Mouse (Mus musculus): ENCODE results near the gene Xk.
"Not testable (repeated sequence)": the region's sequence is repeated elsewhere in the genome, so short reads cannot be mapped to it uniquely, and the experiment has no call there.

Gene Xk

DNA sequence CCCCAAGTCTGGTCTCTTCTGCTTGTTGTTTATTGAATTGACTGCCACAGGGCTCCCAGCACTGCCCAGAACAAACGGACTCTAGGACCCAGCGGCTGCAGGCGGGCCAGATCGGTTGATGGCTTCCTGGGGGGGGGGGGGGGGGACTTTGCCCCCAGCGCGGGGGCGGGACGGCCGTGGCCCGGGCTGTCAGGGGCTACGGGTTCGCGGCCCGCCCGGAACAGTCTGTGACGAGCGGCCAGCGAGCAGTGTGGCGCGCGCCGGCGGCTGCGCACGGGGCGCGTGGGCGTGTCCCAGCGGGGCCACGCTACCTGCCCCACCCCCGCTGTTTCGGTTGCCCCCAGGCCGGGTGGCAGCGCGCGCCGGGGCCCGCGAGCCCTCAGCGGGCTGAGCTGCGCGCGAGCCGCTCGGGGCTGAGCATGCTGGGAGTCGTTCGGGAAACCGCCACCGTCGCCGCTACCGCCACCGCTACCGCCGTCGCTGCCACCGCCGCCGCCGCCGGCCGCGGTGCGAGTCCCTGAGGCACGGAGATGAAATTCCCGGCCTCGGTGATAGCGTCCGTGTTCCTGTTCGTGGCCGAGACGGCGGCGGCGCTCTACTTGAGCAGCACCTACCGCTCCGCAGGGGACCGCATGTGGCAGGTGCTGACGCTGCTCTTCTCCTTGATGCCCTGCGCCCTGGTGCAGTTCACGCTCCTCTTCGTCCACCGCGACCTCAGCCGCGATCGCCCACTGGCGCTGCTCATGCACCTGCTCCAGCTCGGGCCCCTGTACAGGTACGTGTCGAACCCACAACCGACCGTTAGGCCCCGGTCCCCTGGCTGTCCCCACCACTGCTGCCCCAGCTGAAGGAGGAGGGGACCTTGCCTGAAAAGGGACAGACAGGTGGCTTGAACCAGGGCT is at the start of gene Xk:
Gene Xk (plus strand): TSS at position 297 of the 902 bp plus-strand sequence.
- DNase-seq, result peak; percentile 43

DNA sequence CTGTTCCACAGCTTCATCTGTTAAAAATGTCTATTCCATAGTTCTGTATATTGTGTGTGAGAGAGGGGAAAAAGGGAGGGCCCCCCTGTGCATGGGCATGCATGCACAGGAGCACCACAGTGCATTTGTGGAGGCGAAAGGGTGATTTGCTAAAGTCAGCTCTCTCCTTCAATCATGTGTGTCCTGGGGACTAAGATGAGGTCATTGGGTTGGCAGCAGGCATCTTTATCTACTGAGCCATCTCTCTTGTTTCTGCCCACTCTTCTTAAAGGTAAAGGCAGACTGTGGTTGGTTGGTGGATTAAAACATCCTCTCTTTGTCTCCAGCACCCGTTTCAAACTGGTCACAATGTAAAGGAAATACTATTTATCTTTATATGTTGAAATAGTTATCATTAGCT is 45.5 kb upstream of the Xk start:
- no peak for DNase-seq

DNA sequence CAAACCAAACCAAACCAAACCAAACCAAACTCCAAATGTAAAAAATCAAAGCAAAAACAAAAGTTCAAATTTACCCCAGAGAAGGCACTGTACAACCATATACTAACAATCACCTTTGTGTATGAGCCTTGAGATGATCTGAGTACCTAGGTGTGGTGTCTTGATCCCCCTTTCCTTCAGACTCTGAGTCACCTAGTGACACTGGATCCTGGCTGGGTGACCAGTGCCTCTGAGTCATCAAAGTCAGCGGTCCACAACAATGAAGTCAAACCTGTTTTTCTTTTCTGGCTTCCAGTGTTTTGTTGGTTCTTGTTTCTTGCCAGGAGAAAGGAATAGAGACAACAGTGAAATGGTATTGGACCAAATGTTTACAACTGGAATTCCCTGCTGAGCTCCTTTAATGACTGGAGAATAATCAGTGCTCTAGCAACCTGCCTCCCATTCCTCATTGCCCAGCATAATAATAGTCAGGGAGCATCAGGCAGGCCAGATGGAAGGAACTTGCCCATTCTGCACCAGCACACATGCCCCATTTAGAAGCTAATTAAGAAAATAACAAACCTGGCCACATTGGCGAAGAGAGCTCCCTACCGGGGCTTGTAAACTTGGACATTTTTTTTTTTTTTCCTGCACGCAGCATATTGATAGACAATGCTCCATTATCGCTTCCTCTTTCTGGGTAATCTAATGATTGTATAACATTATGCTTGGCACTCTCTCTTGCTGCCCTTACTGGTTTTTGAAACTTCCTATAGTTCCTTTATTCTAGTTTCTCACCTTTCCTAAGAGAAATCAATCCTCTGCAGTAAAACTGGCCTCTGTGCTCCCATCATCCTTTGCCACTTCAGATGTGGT is 31.6 kb upstream of the Xk start:
- DNase-seq, result no peak

DNA sequence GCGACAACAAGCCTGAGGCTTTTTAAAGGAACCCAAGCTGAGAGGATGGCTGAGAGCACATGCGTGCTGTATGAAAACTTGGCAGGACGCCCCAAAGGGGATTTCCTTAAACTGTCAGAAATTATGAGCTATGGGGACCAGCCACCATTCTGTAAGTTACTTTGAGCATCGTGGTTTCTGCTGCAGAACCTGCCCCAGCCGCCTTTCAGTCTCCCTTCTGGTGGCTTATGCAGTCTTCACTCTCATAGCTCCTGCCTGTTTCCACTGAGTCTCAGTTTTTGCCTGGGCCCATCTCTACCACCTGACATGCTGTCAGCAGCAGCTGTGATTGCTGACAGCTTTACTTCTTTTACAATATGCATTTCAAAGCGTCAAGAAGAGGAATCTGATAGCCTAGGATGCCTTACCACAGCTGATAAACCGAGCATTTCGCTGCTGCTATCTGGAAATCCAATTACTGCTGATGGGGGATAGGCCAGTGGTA is 29.1 kb upstream of the Xk start:
- DNase-seq, result no peak

DNA sequence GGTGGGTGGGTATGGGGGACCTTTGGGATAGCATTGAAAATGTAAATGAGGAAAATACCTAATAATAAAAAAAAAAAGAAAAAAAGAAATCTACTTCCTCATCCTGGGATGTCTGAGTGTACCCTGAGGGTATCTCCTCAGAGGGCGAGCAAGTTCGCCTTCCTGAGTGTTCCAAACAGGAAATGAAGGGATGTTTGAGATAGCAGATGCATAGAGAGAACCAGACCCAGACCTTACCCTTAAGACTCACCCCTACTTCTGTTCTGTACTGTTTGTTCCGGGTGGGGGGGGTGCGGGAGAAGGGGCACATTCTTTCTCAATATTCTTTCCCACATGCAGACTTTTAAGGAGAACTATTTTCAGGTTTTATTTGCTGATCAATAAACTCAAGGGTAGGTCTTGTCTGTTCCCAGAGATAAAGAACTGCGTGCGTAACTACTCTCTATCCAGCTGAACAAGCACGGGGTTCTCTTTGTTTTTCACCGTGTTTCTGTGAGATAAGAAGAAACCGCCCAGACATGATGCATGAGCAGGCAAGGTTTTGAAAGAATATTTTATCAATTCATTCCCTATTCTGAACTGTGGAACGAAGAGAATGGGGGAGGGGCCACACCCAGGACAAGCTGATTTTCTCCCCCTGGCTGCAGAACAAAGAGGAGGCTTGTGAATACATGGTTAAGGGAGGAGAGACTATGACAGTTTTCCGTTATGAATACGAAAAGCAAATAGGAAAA is 27.8 kb upstream of the Xk start:
- no peak for DNase-seq

DNA sequence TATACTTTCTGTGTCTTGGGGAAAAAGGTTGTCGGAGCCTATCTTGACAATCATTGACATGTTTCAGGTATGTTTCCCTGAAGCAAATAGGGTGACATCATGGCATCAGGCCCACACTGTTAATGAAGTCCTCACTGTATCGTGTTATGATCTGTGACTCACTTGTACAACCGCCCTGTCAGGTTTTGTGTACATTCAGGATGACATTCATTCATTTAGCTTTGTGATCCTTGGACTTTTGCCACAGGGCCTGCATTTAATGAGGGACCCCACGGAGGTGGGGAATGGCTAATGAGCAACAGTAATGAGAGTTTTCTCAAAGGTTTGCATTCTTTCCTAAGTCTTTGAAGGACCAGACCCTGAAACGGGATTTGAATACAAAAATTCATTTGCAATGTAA is 23.6 kb upstream of the Xk start:
- DNase-seq, result no peak

DNA sequence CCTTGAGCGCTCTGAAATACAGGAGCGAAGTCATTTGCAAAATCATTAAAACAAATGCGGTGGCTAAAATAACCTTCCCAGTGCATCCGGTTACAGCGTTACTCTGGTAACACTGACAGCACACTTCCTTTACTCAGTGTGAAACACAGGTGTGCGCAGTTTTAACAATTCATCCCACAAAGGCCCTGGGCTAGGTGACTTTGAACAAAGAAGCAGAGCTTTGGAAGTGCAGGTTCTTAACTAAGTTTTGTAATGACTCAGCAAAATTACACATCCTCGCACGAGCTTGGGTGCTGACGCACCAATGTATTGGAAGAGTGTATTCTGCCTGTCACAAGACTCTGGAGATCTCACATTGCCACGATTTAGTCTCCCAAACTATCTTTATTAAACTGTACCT is 18.6 kb upstream of the Xk start:
- no peak for DNase-seq

DNA sequence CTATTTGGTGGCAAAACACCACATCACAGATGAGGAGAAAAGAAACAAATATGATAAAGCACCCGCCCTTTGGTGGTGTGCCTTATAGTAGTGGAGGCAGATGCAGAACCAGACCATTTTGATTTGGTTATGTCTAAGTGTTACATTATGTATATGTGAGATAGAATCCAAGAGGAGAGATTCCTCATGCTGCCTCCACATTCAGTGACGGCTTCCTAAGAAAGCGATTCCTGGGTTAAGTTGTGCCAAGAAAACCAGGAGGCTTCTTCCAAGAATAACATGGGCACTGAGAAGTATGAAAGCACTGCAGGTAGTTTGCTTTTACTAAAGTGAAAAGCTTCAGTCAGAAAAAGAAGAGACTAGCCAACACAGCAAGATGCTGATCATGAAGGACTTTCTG is 17.7 kb upstream of the Xk start:
- DNase-seq, result no peak

DNA sequence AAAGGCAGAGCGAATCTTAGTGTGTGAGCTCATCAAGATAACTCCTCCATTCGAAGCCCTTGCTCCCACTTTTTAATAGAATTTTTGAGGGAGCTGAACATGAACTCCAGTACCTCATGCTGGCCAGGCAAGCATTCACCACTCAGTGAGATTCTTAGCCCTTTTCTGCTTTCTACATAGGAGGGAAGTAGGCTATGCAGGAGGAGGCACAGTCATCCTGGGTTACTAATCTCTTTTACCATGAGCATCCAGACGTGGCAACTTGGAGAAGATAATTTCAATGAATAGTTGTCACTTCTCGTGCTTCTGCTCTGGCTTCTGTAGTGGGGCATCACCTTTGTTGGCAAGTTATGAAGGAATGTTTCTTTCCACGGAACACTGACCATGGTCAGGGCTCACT is 15.8 kb upstream of the Xk start, which contains the start of gene Gm14862:
Gene Gm14862 (minus strand): TSS at position 134 of the 400 bp plus-strand sequence.
- no peak for DNase-seq

DNA sequence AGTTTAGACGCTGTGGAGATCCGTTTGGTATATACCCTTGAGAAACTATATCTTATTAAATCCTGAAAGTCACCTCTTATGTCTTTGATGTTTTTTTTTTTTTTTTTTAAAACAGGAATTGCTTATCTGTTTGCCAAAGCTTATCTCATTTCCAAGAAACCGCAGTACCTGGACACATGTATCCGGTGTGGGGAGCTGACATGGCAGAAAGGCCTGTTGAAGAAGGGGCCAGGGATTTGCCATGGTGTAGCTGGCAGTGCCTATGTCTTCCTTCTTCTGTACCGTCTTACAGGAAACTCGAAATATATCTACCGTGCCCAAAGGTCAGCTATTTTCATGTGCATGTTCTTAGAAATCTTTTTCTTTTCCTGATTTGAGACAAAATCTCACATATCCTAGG is 14.7 kb upstream of the Xk start:
- no peak for DNase-seq

DNA sequence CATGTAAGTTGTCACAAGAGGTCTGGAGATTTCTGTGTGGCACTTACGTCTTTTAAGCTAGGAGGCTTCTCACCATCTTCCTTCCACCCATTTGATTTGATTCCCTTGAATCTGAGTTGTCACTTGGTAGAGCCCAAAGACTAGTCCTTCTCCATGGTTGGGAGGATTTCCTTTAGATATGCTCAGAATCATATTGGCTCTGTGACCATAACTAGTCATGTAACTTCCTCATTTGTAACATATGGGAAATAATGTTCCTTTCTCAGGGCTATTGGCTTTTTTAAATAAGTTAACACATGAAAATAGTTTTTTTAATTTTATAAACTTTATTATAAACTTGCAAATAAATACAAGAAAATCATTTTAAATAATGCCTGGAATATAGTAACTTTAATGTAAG is 13.3 kb upstream of the Xk start:
- no peak for DNase-seq

DNA sequence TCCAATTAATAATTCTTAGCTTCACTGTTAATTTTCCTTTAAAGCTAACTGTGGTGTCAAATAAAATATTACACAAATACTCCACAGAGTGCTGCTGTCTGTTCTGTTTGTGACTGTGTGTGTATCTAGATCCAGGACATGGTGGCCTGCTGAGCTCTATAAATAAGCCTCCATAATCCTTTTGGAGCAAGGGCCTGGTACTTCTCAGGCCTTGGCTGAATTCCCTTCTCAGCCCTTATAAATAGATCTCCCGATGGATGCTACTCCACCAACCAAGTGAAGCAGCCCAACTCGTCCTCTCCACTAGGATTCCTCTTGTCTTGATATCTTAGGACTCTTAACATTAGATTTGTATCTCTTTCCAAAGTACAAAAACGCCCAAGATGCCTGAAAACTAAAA is 1.4 kb upstream of the Xk start:
- no peak for DNase-seq

DNA sequence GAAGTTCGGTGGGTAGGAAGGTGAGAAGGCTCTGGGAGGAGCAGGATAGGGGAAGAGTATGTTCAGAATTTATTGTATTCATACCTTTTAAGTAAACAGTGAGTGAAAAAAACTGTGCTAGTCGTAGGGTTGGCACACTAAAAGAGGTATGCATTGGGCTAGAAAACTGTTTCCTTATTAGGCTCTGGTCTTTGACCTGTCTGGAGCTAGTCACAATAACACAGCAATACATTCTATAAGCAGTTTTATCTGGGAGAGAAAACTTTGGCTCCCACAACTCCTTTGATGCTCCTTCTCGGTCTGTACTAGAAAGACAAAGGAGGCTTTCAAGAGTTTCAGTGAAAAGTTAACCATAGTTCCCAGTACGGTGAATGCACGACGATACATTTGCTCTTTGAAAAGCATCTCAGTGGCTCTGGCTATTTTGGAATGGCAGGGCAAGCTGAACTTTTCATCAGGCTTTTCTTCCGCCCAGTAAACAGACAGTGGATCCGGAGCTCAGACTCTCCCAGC is 553 bp upstream of the Xk start:
- no peak for DNase-seq

DNA sequence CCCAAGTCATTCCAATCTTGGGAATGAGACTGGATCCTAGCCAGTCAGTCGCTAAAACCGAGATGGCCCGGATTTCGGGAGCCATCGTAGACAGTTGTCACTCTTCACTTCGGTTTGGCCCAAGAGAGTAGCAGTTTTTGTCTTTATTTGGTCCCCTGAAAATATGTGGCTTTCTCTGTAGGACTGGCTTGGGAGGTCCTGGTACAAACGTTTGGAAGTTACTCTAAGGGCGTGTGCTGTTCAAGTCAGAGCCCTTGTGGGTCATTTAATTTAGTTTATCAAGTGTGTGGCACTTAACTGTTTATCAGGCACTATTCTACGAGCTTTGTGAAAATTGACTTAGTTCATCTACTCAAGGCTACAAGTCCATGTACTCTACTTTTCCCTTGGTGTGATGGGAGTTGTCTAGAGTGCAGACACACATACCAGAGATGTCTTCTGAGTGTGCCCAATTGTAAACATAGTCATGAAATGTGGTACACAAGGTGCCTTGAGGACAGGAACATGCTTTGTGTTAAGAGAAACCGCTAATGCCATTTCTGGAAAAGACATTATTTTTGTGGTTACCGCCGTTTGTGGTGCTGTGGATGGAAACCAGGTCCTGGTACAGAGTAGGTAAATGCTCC is 934 bp downstream of the Xk start:
- DNase-seq, result no peak

DNA sequence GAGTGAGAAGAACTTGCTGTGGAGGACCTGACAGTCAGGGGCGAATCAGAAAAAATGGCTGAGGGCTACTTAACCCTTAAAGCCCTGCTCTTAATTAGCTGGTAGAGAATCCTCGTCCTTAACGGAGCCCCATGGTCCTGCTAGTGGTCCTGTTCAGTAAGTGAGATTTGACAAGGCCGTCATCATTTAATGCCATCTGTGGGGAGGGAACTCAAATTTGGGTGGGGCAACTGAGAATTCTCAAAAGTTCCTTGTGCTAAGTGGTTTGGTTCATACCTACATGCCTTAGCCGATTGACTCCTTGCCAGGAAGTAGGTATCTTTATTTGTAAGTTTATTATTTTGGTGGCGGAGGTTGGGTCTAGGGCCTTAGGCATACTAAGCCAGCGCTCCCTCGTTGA is 1.8 kb downstream of the Xk start:
- DNase-seq, result no peak

DNA sequence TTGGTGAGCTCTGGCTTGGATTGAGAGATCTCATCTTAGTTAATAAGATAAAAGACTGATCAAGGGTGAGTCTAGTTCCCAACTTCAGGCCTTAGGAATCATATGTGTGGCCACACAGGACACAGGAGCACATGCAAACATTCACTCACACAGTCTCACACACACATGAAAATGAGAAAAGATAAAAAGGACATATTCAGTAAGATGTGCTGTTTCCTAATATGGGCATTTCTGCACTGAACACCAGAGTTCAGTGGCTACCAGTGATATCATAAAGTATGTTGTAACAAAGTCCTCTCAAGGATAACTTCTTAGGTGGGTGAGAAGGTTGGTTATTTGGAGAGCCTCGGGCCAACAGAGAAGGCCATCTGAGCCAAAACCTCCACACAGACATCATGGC is 10.9 kb downstream of the Xk start, which contains the start of gene H2al1m:
Gene H2al1m (plus strand): TSS at position 301 of the 400 bp plus-strand sequence.
- not testable (repeated sequence) for DNase-seq

DNA sequence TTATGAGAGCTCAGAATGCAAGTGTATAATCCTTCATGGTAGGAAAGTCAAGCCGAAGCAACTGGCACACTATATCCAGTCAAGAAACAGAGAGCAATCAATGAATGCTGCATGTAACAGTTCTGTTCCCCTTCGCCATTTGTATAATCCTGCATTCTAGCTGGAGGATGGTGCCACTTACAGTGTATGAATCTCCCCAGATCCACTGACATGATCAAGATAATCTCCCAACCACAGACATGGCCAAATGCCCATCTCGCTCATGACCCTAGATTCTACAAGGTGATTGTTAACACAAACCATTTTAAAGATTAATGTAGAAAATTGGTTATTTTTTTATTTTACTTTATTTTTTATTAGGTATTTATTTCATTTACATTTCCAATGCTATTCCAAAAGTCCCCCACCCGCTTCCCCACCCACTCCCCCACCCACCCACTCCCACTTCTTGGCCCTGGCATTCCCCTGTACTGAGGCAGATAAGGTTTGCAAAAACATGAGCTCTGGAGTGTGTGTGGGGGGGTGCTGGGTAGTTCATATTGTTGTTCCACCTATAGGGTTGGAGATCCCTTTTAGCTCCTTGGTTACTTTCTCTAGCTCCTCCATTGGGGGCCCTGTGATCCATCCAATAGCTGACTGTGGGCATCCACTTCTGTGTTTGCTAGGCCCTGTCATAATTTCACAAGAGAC is 20.7 kb downstream of the Xk start:
- not testable (repeated sequence) for DNase-seq

DNA sequence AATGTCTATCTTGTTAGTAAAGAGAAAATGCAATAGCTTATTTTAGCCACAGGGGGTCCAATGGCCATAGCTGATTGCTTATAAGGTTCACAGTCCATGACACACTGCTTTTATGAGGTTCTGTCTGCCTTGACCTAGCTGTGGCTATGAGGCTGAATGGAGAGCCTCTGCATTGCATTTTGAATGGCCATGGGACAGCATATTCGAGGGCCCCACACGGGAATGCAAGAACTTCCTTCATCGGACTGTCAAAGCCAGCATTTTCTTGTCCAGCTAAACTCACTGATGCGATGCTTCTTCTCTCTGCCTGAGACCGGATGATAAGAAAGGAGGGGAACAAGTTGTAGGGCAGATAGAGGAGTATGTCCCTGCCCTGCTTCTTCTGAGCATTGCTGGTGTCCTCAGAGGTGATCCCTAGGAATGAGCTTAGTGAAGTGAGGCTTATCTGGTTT is 25.9 kb downstream of the Xk start:
- DNase-seq, result no peak

DNA sequence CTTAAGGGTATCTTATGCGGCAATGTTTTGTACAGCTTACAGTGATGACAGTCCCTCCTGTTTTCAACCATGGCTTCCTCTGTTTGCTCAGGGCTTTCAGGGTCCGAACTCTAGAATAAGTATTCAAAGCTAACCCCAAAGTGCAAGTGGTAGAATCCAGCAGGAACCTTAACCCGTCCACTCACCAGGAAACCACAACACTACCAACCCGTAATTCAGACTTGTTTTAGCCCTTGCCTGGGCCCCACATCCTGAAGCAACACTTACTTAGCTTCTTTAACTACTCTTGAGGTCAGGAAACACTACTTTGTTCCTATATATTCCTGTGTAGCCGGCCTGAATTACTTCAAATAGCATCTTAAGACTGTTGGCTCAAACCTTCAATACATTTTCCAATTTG is 30.2 kb downstream of the Xk start:
- no peak for DNase-seq

DNA sequence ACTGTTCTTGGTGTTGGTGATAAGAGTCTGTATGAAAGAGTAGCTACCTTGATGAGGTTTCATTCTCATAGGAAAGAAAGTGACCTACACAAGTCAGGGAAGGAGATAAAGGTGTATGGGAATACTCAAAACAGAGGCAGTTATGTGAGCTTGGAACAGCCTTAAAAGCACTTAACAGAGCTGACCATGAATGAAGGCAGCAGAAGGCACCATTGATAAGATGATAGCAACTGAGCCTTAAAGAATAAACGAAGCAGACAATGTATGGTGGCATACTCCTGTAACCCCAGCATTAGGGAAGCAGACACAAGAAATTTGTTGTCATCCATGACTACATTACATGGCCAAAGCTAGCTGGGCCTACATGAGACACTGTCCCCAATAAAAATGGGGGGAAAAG is 30.9 kb downstream of the Xk start:
- no peak for DNase-seq

DNA sequence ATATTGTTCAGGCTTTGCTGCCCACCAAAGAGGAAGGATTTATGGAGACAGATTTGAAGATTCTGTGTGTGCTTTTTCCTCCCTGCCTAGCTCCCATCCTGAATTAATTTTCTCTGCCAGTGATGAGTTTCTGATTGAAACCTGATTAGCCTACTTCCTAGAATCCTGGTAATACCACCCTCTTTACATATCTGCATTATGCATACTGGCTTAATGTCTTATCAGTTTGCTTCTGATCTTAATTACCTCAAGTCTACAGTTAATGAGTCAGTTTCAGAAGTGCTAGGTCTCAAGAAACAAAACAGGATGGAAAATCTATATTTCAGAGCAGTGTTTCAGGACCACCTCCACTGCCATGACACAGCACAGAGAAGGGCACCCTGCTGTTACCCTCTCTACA is 43.9 kb downstream of the Xk start:
- not testable (repeated sequence) for DNase-seq

DNA sequence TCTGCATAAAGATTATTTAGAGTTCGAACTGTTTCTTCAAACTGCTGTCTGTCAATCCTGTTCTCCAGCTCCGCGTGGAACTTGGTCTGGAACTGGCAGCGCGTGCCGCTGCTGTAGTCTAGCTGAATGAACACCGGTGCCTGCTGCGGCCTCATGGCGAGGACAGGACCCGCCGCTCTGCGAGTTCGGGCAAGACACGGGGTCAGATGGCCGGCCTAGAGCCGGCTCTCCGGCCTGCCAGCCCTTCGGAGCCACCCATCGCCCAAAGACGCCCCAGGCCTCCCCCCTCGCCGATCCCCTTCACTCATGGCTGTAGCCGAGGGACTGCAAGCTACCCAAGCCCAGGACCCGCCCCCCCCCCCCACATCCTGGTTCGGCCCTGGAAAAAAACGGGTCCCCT is 55.4 kb downstream of the Xk start:
- not testable (repeated sequence) for DNase-seq
